Mouse (Mus musculus) liver, embryonic 11.5 days (tissue): ENCODE data around the gene Rbbp8nl. TPM values are rescaled to one million over a fixed set of nuclear protein-coding genes. Genes with fewer than 3 reads are reported as not detected.
A peak's percentile ranks its signal among the peaks of the same experiment; 100 is the strongest.

Experiments
- ATAC-seq: fragments of 200-750 bp; cut with Nextera tagmentation; replicated peaks from 2 replicates; pipeline ENCODE4 v1.8.0; 2017; ENCODE audit warnings: moderate number of reproducible peaks, mild to moderate bottlenecking, moderate TSS enrichment, moderate library complexity; ENCODE audit not compliant: low FRiP score
- DNase-seq: peaks from one replicate; pipeline ENCODE4 v3.0.0-alpha.2; 2017; ENCODE audit warnings: low spot score
- H3K27ac ChIP-seq: fragments of 300-500 bp; sonication (generic); 2 replicates; pipeline ENCODE4 v1.5.1; 2014; ENCODE audit warnings: mild to moderate bottlenecking, low read depth, low read length, control low read depth
- H3K27me3 ChIP-seq: fragments of 300-500 bp; sonication (generic); replicated peaks from 2 replicates; pipeline ENCODE4 v1.6.1; 2014; ENCODE audit warnings: low read length, mixed read lengths; ENCODE audit not compliant: control insufficient read depth, insufficient read depth
- H3K36me3 ChIP-seq: fragments of 300-500 bp; sonication (generic); 2 replicates; pipeline ENCODE4 v1.6.1; 2014; ENCODE audit warnings: mild to moderate bottlenecking, low read length, moderate library complexity, mixed read lengths; ENCODE audit not compliant: control insufficient read depth, insufficient read depth
- H3K4me1 ChIP-seq: fragments of 300-500 bp; sonication (generic); replicated peaks from 2 replicates; pipeline ENCODE4 v1.6.1; 2014; ENCODE audit warnings: low read length, mixed read lengths; ENCODE audit not compliant: control insufficient read depth, insufficient read depth
- H3K4me2 ChIP-seq: fragments of 300-500 bp; sonication (generic); 2 replicates; pipeline ENCODE4 v1.6.1; 2014; ENCODE audit warnings: mild to moderate bottlenecking, control low read depth, moderate library complexity
- H3K4me3 ChIP-seq: fragments of 300-500 bp; sonication (generic); 2 replicates; pipeline ENCODE4 v1.5.1; 2014; ENCODE audit warnings: low read depth, low read length, control low read depth
- H3K9ac ChIP-seq: fragments of 300-500 bp; sonication (generic); 2 replicates; pipeline ENCODE4 v1.6.1; 2014; ENCODE audit warnings: low read depth, low read length, control low read depth
- H3K9me3 ChIP-seq: fragments of 300-500 bp; sonication (generic); 2 replicates; pipeline ENCODE4 v1.6.1; 2016; ENCODE audit warnings: low read length, inconsistent platforms, mixed read lengths; ENCODE audit not compliant: control insufficient read depth
- WGBS: fragments of 180-500 bp; shearing (Covaris S2); extraction: QIAGEN DNeasy Blood & Tissue Kit; methylation state at CpG from one replicate; pipeline ENCODE4 v1.1.7; 2014; 5-methylcytosine and 5-hydroxymethylcytosine counted together
- polyA plus RNA-seq: library from polyadenylated mRNA; unstranded; fragments of >200 nt; fragmentation: Nextera tagmentation; extraction: Ambion mirVana; gene quantifications from 2 replicates; pipeline ENCODE4 v1.2.1, GENCODE M21; 2014

Rbbp8nl gene
- polyA plus RNA-seq, 1 experiment from 2014 or later = 0.16 TPM

DNA sequence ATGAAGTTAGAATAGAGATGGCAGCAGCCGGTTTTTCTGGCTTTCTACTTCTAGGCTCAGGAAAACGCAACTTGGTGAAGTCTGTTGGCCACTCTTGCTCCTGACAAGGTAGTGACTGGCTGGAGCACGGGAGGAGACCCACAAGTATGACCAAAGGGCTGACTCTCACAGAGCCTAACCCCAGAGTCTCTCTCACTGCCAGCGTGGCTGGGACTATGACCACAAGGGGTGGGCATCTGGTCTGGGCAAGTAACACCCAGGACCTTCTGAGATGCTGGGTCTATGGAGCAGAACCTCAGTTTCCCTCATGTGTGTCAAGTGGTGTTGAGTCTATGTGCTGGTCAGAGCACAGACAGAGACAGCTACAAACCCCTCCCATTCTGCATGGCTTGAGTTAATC lies 13.3 kb downstream of the Rbbp8nl start:
- no peak for ATAC-seq
- H3K9ac ChIP-seq = no peak overlapping the region
- 35% methylated on average over 4 of the region's 4 CpGs for WGBS

DNA sequence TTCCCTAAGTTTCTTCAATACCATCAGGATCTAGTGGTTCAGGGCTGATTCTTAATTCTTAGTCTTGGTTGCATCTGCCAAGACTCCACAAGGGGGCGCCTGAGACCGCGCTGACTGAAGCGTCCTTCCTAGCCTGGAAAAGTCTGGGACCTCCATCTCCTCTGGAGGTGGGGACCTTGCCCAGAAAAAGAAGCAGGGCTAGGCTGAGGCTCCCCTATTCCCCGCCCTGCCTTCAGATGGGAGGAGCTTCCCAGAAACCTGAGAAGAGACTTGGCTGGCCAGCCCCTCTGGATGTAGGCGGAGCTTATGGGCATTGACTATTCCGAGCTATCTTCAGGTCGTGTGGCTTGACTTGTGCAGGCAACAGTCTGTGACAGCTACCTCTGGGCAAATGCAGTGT lies 13.8 kb downstream of the Rbbp8nl start:
- Histone ChIP-seq H3K36me3 (no peaks in the 10 kb centered on the region), H3K4me1 (peaks cover 37% of the 10 kb centered on the region), H3K27ac (no peak overlapping the region), H3K9me3 (no peaks in the 10 kb centered on the region), H3K4me2 (peak overlapping the region; percentile 54), H3K9ac (no peak overlapping the region), H3K27me3 (no peaks in the 10 kb centered on the region), H3K4me3 (no peak overlapping the region)
- DNase-seq (peak; percentile 79), ATAC-seq (peak; percentile 8; the same call in 1 of the 2 replicates)
- WGBS = 2% methylated on average over 8 of the region's 8 CpGs

More for the DNA sequence above, 13.3 kb downstream of the Rbbp8nl start:
- H3K27ac ChIP-seq = no peak overlapping the region; the same call in 1 of the 2 replicates
- peaks cover 37% of the 10 kb centered on the region for H3K4me1 ChIP-seq
- H3K4me3 ChIP-seq = no peak overlapping the region
- no peaks in the 10 kb centered on the region for H3K36me3 ChIP-seq
- no peaks in the 10 kb centered on the region for H3K9me3 ChIP-seq
- no peaks in the 10 kb centered on the region for H3K27me3 ChIP-seq
- no peak for DNase-seq
- peak overlapping the region; percentile 54 for H3K4me2 ChIP-seq

DNA sequence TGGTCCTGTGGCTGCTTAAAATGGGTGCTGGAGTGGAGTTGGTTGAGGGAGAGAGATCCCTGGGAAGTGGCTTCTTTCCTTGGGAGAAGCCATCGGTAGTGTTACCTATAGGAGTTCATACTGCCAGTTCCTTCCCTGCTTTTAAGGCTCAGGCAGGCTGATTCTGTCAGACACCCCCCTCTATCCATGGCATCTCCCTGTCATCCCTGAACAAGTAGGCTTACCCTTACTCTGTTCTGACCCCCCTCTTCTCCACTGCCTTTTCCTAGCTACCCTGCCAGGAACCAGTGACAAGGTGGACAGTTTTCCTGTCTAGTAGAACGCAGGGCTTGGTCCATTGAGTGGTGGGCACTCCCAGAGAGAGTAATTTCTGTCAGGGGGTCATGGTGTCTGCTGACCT lies 15.2 kb downstream of the Rbbp8nl start:
- no peak for DNase-seq
- Histone ChIP-seq H3K4me2 (no peak overlapping the region; the same call in 1 of the 2 replicates), H3K27ac (no peak overlapping the region), H3K36me3 (no peaks in the 10 kb centered on the region), H3K9ac (no peak overlapping the region), H3K4me1 (peaks cover 37% of the 10 kb centered on the region), H3K4me3 (no peak overlapping the region), H3K27me3 (no peaks in the 10 kb centered on the region), H3K9me3 (no peaks in the 10 kb centered on the region)
- no peak for ATAC-seq
- WGBS = 75% methylated on average over 2 of the region's 2 CpGs

DNA sequence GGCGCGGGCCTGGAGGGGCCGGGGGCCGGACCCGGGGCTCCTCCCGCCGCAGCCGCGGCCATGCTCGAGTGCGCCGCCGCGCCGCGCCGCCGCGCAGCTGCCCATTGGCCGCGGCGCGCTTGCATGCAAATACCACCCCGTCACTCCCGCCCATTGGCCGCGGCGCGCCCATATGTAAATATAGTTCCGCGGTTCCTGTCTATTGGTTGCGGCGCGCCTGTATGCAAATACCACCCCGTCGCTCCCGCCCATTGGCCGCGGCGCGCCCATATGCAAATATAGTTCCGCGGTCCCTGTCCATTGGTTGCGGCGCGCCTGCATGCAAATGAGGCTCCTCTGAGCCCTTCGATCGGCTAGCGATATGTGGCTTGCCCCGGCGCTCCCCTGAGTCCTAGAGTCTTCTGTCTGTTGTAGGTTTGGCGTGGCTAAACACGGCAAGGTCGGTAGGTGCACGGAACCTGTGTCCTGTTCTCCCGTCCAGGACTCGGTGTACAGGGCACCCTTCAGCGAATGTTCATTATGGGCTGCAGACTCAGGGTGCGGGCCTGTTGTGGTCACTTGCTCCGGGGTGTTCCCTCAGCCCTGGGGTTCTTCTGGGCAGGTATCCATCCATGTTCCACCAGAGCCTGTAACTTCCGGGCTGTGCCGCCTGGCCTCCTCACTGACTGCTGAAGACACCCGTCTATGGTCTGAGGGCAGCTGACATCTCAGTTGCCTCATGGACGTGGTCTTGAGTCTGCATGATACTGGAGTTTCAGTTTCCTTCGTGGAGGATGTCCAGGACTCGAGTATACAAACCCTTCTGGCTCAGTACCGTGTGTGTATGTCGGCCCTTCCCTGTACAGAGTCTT lies 16.1 kb downstream of the Rbbp8nl start, which contains the start of gene Cables2:
Cables2 (minus strand) TSS at position 103 of the 851 bp plus-strand sequence.
- Histone ChIP-seq H3K4me3 (peak within 1 kb of the TSS; percentile 86), H3K4me1 (peaks cover 37% of the 10 kb centered on the region), H3K27me3 (no peaks in the 10 kb centered on the region), H3K9ac (peak within 1 kb of the TSS; percentile 93), H3K9me3 (no peaks in the 10 kb centered on the region), H3K36me3 (no peaks in the 10 kb centered on the region), H3K4me2 (peak within 1 kb of the TSS; percentile 90), H3K27ac (peak within 1 kb of the TSS; percentile 54; the same call in 1 of the 2 replicates)
- DNase-seq (peak; percentile 93), ATAC-seq (peak; percentile 94)
- WGBS = 6% methylated on average over 67 of the region's 68 CpGs

DNA sequence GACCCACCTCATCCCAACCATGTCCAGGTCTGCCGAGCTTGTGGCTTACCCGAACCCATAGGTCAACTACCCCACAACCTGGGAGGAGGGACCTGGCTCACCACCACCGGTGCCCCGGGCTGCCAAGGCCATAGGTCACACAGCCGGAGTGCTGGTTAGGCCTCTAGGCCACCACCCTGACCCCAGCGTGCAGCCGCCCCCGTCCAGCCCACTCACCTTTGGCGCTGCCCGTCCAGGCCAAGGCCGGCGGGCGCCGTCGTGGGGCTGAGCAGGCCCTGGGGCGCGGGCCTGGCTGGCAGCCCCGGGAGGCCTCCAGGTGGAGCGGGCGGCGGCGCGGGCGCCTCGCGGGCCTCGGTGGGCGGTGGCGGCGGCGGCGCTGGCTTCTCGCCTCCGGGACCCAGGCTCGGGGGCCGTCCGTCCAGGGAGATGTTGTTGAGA lies 16.8 kb downstream of the Rbbp8nl start:
- peak overlapping the region; percentile 86 for H3K4me3 ChIP-seq
- peak overlapping the region; percentile 93 for H3K9ac ChIP-seq
- H3K9me3 ChIP-seq = no peaks in the 10 kb centered on the region
- ATAC-seq = peak; percentile 52
- H3K36me3 ChIP-seq = no peaks in the 10 kb centered on the region
- peak overlapping the region; percentile 54; the same call in 1 of the 2 replicates for H3K27ac ChIP-seq
- peak overlapping the region; percentile 90 for H3K4me2 ChIP-seq
- peak; percentile 69 for DNase-seq
- peaks cover 37% of the 10 kb centered on the region for H3K4me1 ChIP-seq
- 0% methylated on average over 30 of the region's 37 CpGs for WGBS
- H3K27me3 ChIP-seq = no peaks in the 10 kb centered on the region

DNA sequence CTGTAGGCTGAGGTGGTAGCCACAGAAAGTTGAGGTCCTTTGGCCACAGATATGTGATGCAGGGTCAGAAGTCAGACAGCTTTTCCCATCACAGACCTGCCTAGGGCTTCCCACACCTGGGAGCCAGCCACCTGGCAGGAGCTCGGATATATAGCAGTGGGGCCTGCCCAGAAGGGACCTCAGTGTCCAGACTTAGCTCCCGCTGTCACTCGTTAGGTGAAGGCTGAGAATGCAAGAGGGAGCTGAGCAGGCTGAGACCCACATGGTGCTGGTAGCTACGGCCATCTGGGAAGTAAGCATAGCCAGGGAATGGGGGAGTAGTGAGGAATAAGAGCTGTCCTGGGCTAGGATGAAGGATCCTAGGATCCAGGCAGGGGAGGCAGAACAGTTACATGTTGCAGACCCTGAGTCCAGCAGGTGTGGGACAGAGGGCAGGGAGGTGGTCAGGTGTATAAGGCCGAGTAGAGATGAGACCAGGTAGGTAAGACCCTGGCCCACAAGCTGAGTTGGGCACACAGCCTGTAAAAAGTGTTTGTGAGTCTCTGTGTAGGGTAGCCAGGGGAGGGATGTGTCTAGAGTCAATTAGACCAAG lies 17.8 kb downstream of the Rbbp8nl start:
- H3K9ac ChIP-seq = no peak overlapping the region; the same call in 1 of the 2 replicates
- no peaks in the 10 kb centered on the region for H3K27me3 ChIP-seq
- peak overlapping the region; percentile 86; the same call in 1 of the 2 replicates for H3K4me3 ChIP-seq
- peak overlapping the region; percentile 90 for H3K4me2 ChIP-seq
- ATAC-seq (no peak), DNase-seq (no peak)
- 76% methylated on average over 5 of the region's 5 CpGs for WGBS
- no peaks in the 10 kb centered on the region for H3K9me3 ChIP-seq
- peaks cover 32% of the 10 kb centered on the region for H3K4me1 ChIP-seq
- H3K27ac ChIP-seq = no peak overlapping the region
- H3K36me3 ChIP-seq = peaks cover under 1% of the 10 kb centered on the region; the same call in 1 of the 2 replicates

DNA sequence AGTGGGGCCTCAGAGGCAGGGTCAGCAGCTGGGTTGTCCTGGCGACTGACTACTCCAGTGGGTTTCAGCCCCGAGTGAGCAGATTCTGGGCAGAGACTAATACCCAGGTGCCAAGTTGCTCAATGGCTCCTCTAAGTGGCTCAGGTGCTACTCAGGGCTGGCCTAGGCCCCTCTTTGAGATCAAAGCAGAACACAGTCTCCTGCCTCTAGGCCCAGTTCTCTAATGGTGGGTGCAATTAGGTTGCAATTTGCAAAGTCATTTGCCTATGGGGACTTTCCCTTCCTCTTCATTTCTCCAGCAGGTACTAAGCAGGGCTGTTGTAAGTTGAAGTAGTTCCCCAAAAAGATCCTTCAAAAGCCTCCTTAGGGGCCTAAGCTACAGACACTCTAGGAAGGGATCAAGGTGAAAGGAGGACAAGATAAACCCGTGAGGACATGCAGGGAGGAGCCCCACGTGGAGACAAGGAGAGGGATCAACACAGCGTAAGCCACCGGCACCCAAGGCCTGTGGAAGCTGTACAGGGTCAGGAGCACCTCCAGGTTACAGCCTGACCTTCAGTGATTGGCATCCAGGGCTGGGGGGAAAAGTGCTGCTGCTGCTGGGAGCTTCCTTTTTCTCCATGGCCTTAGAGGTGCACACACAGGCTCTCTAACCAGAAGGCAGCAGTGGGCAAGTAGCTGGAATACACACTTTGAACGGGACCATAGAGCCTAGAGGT lies 19.0 kb downstream of the Rbbp8nl start:
- DNase-seq (no peak), ATAC-seq (no peak)
- Histone ChIP-seq H3K4me1 (peaks cover 20% of the 10 kb centered on the region), H3K9ac (no peak overlapping the region), H3K36me3 (peaks cover 5% of the 10 kb centered on the region; the same call in 1 of the 2 replicates), H3K9me3 (no peaks in the 10 kb centered on the region), H3K4me2 (no peak overlapping the region), H3K27me3 (no peaks in the 10 kb centered on the region), H3K4me3 (no peak overlapping the region), H3K27ac (no peak overlapping the region)
- 74% methylated on average over 7 of the region's 7 CpGs for WGBS

DNA sequence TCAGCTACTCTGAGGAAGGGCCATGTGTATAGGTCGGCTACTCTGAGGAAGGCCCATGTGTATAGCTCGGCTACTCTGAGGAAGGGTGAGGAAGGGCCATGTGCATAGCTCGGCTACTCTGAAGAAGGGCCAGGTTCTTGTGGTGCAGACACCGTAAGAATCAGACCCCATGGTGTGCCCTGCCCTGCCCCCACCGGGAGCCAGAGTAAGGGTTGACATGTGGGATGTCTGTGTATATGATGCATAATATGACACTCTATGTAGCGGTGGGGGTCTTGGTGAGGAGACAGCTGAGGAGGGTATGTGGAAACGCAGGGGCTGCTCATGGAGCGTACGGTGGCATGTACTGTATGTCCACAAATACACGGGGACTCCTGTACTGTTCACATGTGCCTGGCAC lies 20.4 kb downstream of the Rbbp8nl start:
- 92% methylated on average over 10 of the region's 10 CpGs for WGBS
- H3K9me3 ChIP-seq = no peaks in the 10 kb centered on the region
- no peak overlapping the region for H3K4me3 ChIP-seq
- H3K27ac ChIP-seq = no peak overlapping the region
- H3K9ac ChIP-seq = no peak overlapping the region
- H3K36me3 ChIP-seq = peaks cover 5% of the 10 kb centered on the region; the same call in 1 of the 2 replicates
- H3K27me3 ChIP-seq = no peaks in the 10 kb centered on the region
- peaks cover 16% of the 10 kb centered on the region for H3K4me1 ChIP-seq
- H3K4me2 ChIP-seq = no peak overlapping the region
- ATAC-seq (no peak), DNase-seq (no peak)
